13 mouse cellular contexts compared by ENCODE assay signal in the genomic region with DNA sequence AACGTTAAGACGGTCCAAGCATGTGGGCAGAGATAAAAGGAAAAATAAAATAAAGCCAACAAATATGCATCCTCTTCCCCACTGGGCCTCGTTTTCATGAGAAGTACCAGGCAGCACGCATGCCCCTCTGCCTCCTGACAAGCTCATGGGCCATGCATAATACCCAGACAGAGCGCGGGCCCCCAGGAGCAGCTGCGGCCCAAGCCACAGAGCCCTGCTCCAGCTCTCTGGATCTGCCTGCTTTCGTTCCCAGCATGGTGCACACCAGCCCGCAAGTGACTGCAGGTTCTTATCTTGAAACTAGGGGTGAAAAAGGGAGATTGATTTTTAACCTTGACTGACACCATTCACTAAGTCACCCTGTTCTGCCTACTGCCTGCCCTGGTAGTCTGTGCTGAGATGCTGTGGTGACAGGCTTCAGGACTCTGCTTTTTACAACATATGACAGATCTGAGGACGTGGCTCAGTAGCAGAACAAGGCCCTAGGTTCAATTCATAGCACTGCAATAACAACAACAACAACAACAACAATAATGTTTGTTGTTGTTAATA.
DNase-seq lines count a peak whose midpoint lies in the region; ATAC-seq and TF ChIP-seq lines count a peak whose summit lies in the region.
"Had no signal": no experiment of that assay in that cellular context is flagged by ENCODE, and none has a peak within 500 bp of the region (broad histone marks: within the 10 kb centered on the region; RNA-seq: fewer than 3 reads in every experiment).

No protein-coding gene starts in this region.

- no peak for TF ChIP-seq CTCF in layer of hippocampus, adult 2 months (conservative IDR thresholded peaks at IDR 0.05)

- DNase-seq in layer of hippocampus, adult 2 months (ENCODE audit: low spot score in 2 of 2): no peak
- DNase-seq in layer of hippocampus, adult 18-20 months (ENCODE audit: low spot score in 2 of 2): no peak
- no peak for DNase-seq in testis, postnatal 14 days (ENCODE audit: low spot score)
- no peak for DNase-seq in urinary bladder, postnatal 36 days (ENCODE audit: low spot score in 2 of 2)
- DNase-seq: kidney, adult 2 months; layer of hippocampus, postnatal 36 days; lung, adult 2 months had no signal

- 21% methylated on average over 10 of the region's 10 CpGs for WGBS in forebrain, embryonic 12.5 days
- 20% methylated on average over 10 of the region's 10 CpGs for WGBS in limb, embryonic 12.5 days
- WGBS in neural tube, embryonic 12.5 days: 8% methylated on average over 10 of the region's 10 CpGs

- H3K36me3 ChIP-seq in forebrain, embryonic 12.5 days (replicated peaks): no peaks in the 10 kb centered on the region
- no peaks in the 10 kb centered on the region for H3K36me3 ChIP-seq in limb, embryonic 12.5 days
- no peaks in the 10 kb centered on the region for H3K36me3 ChIP-seq in neural tube, embryonic 12.5 days
- H3K36me3 ChIP-seq: embryonic facial prominence, embryonic 13.5 days had no signal

- H3K4me3 ChIP-seq in layer of hippocampus, adult 2 months: no peak overlapping the region
- no peak overlapping the region for H3K4me3 ChIP-seq in forebrain, embryonic 12.5 days (replicated peaks)
- H3K4me3 ChIP-seq in limb, embryonic 12.5 days (replicated peaks): no peak overlapping the region
- H3K4me3 ChIP-seq in neural tube, embryonic 12.5 days: no peak overlapping the region
- H3K4me3 ChIP-seq: embryonic facial prominence, embryonic 13.5 days had no signal

- no peaks in the 10 kb centered on the region for H3K27me3 ChIP-seq in forebrain, embryonic 12.5 days
- H3K27me3 ChIP-seq in limb, embryonic 12.5 days: peaks cover 37% of the 10 kb centered on the region
- peaks cover 8% of the 10 kb centered on the region for H3K27me3 ChIP-seq in neural tube, embryonic 12.5 days (replicated peaks)
- H3K27me3 ChIP-seq: CH12.LX; embryonic facial prominence, embryonic 13.5 days had no signal

- H3K9me3 ChIP-seq in forebrain, embryonic 12.5 days: no peaks in the 10 kb centered on the region
- H3K9me3 ChIP-seq in limb, embryonic 12.5 days: no peaks in the 10 kb centered on the region
- H3K9me3 ChIP-seq in neural tube, embryonic 12.5 days: no peaks in the 10 kb centered on the region
- H3K9me3 ChIP-seq: embryonic facial prominence, embryonic 13.5 days had no signal

- peaks cover 40% of the 10 kb centered on the region for H3K4me1 ChIP-seq in forebrain, embryonic 12.5 days
- peaks cover 68% of the 10 kb centered on the region for H3K4me1 ChIP-seq in limb, embryonic 12.5 days (replicated peaks)
- H3K4me1 ChIP-seq in neural tube, embryonic 12.5 days: peaks cover 46% of the 10 kb centered on the region

- no peak overlapping the region for H3K4me2 ChIP-seq in forebrain, embryonic 12.5 days
- peak overlapping the region; percentile 11; the same call in 1 of the 2 replicates for H3K4me2 ChIP-seq in limb, embryonic 12.5 days
- peak overlapping the region; percentile 31 for H3K4me2 ChIP-seq in neural tube, embryonic 12.5 days (replicated peaks)
- H3K4me2 ChIP-seq: embryonic facial prominence, embryonic 13.5 days had no signal

- peak; percentile 74 for ATAC-seq in forebrain, embryonic 12.5 days (ENCODE audit: low FRiP score)
- no peak for ATAC-seq in limb, embryonic 12.5 days (ENCODE audit: insufficient number of reproducible peaks, insufficient read depth, low FRiP score, low TSS enrichment, low read depth)
- ATAC-seq in neural tube, embryonic 12.5 days (ENCODE audit: low FRiP score, low read depth): peak; percentile 74
- ATAC-seq in erythroid progenitor cell, adult 5-6 weeks (replicated peaks; ENCODE audit: low FRiP score, poor library complexity, severe bottlenecking): no peak

- H3K9ac ChIP-seq in forebrain, embryonic 12.5 days: no peak overlapping the region
- no peak overlapping the region for H3K9ac ChIP-seq in limb, embryonic 12.5 days (replicated peaks)
- H3K9ac ChIP-seq in neural tube, embryonic 12.5 days: no peak overlapping the region
- H3K9ac ChIP-seq: embryonic facial prominence, embryonic 13.5 days had no signal

- peak overlapping the region; percentile 77 for H3K27ac ChIP-seq in layer of hippocampus, adult 2 months
- H3K27ac ChIP-seq in forebrain, embryonic 12.5 days: peak overlapping the region; percentile 70
- no peak overlapping the region for H3K27ac ChIP-seq in limb, embryonic 12.5 days
- H3K27ac ChIP-seq in neural tube, embryonic 12.5 days: 0 out of 2 replicates have a peak overlapping the region, but pooled peaks have one; percentile 26
- H3K27ac ChIP-seq: embryonic facial prominence, embryonic 13.5 days had no signal

Comparison
In these comparisons a context has a peak if more than half of its experiments do, and no peak if none do; other contexts are left out.
1. ATAC-seq: peak in forebrain, embryonic 12.5 days (single experiment) and neural tube, embryonic 12.5 days (single experiment); none in limb, embryonic 12.5 days (single experiment) and erythroid progenitor cell, adult 5-6 weeks (single experiment).